ENCODE assay signal across 8 mouse cellular contexts in genomic region chr17:29267931-29268681, GRCm38 (mm10). TPM values are rescaled to one million over a fixed set of nuclear protein-coding genes. Genes with fewer than 3 reads are reported as not detected.
DNase-seq lines count a peak whose midpoint lies in the region; ATAC-seq and TF ChIP-seq lines count a peak whose summit lies in the region.

No protein-coding gene starts in this region.

- no peaks in the 10 kb centered on the region for H3K9me3 ChIP-seq in heart, embryonic 10.5 days
- H3K9me3 ChIP-seq in kidney, embryonic 14.5 days (ENCODE audit: control insufficient read depth, low read length): no peaks in the 10 kb centered on the region
- H3K9me3 ChIP-seq in midbrain, embryonic 12.5 days: no peaks in the 10 kb centered on the region

- peaks cover 19% of the 10 kb centered on the region for H3K4me1 ChIP-seq in heart, embryonic 10.5 days
- no peaks in the 10 kb centered on the region for H3K4me1 ChIP-seq in embryonic fibroblast, embryonic 13.5 days (ENCODE audit: control insufficient read depth, insufficient read depth, low read length)
- peaks cover 21% of the 10 kb centered on the region for H3K4me1 ChIP-seq in kidney, embryonic 14.5 days (ENCODE audit: control insufficient read depth, insufficient read depth, low read length)
- H3K4me1 ChIP-seq in midbrain, embryonic 12.5 days: peaks cover 20% of the 10 kb centered on the region

- peak overlapping the region; percentile 85 for H3K4me3 ChIP-seq in heart, embryonic 10.5 days
- peak overlapping the region; percentile 21 for H3K4me3 ChIP-seq in embryonic fibroblast, embryonic 13.5 days (ENCODE audit: insufficient read depth, low read length)
- H3K4me3 ChIP-seq in kidney, embryonic 14.5 days (ENCODE audit: low read length): peak overlapping the region; percentile 89
- H3K4me3 ChIP-seq in midbrain, embryonic 12.5 days: peak overlapping the region; percentile 72

- no peak for TF ChIP-seq CTCF in embryonic fibroblast, embryonic 13.5 days (IDR thresholded peaks at IDR 0.05; ENCODE audit: borderline replicate concordance, insufficient read depth, low read length)

- no peak for DNase-seq in heart, embryonic 10.5 days (ENCODE audit: low spot score)
- DNase-seq in heart, adult 8-10 months (ENCODE audit: low spot score): no peak
- DNase-seq in thymus, postnatal 4 days: no peak

- peak overlapping the region; percentile 96; the same call in 1 of the 2 replicates for H3K9ac ChIP-seq in kidney, embryonic 14.5 days (ENCODE audit: low read depth, low read length)
- H3K9ac ChIP-seq in midbrain, embryonic 12.5 days (replicated peaks): peak overlapping the region; percentile 47; the same call in 1 of the 2 replicates

- peak overlapping the region; percentile 61 for H3K4me2 ChIP-seq in kidney, embryonic 14.5 days (replicated peaks; ENCODE audit: low read depth, low read length)
- H3K4me2 ChIP-seq in midbrain, embryonic 12.5 days (replicated peaks): peak overlapping the region; percentile 77

- 58% methylated on average over 6 of the region's 6 CpGs for WGBS in heart, embryonic 10.5 days
- WGBS in kidney, embryonic 14.5 days: 52% methylated on average over 6 of the region's 6 CpGs
- 62% methylated on average over 6 of the region's 6 CpGs for WGBS in midbrain, embryonic 12.5 days

- 0 out of 2 replicates have a peak, but pooled peaks have one; percentile 5 for ATAC-seq in kidney, embryonic 14.5 days (ENCODE audit: low FRiP score, low TSS enrichment)
- peak; percentile 32; the same call in 1 of the 2 replicates for ATAC-seq in midbrain, embryonic 12.5 days (ENCODE audit: low FRiP score, low read depth)
- ATAC-seq in erythroid progenitor cell, adult 5-6 weeks (replicated peaks; ENCODE audit: low FRiP score, poor library complexity, severe bottlenecking): no peak
- no peak for ATAC-seq in activated CD4-positive, CD25-positive, alpha-beta regulatory T cell, adult 4 months

- TF ChIP-seq POLR2A in embryonic fibroblast, embryonic 13.5 days (IDR thresholded peaks at IDR 0.05; ENCODE audit: low read depth, low read length): no peak

- no peaks in the 10 kb centered on the region for H3K36me3 ChIP-seq in heart, embryonic 10.5 days
- H3K36me3 ChIP-seq in kidney, embryonic 14.5 days (ENCODE audit: control insufficient read depth, insufficient read depth, low read length): no peaks in the 10 kb centered on the region
- H3K36me3 ChIP-seq in midbrain, embryonic 12.5 days: no peaks in the 10 kb centered on the region

- no peaks in the 10 kb centered on the region for H3K27me3 ChIP-seq in heart, embryonic 10.5 days (ENCODE audit: insufficient read depth, poor library complexity, severe bottlenecking)
- H3K27me3 ChIP-seq in kidney, embryonic 14.5 days (ENCODE audit: control insufficient read depth, insufficient read depth, low read length): no peaks in the 10 kb centered on the region
- no peaks in the 10 kb centered on the region for H3K27me3 ChIP-seq in midbrain, embryonic 12.5 days

- peak overlapping the region; percentile 96 for H3K27ac ChIP-seq in heart, embryonic 10.5 days
- no peak overlapping the region for H3K27ac ChIP-seq in embryonic fibroblast, embryonic 13.5 days (ENCODE audit: insufficient read depth, low read length)
- peak overlapping the region; percentile 91 for H3K27ac ChIP-seq in kidney, embryonic 14.5 days (ENCODE audit: low read depth, low read length)
- H3K27ac ChIP-seq in midbrain, embryonic 12.5 days (replicated peaks): peak overlapping the region; percentile 82

RNA-seq across cellular contexts. Expression of gene BC004004, which starts 0.5 kb away (rescaled TPM):
- polyA plus RNA-seq in heart, embryonic 10.5 days (2016; fragmentation: Nextera tagmentation; extraction: Ambion mirVana): 79.2 and 94.0 TPM in 2 replicates
- 100 to 1,000 TPM; 294 to 476 (median 372) TPM for total RNA-seq in heart, adult 8-10 months (2022)
- polyA plus RNA-seq in embryonic fibroblast, embryonic 13.5 days (2011; ENCODE audit: insufficient read length, low read depth, missing spikeins): 103 and 112 TPM in 2 replicates
- 59.8 and 63.3 TPM in 2 replicates for polyA plus RNA-seq in kidney, embryonic 14.5 days (2014; fragmentation: Nextera tagmentation; extraction: Ambion mirVana)
- 71.7 and 73.7 TPM in 2 replicates for polyA plus RNA-seq in midbrain, embryonic 12.5 days (2016; fragmentation: Nextera tagmentation; extraction: Ambion mirVana)
- 24.7 and 32.8 TPM in 2 replicates for total RNA-seq in erythroid progenitor cell, adult 5-6 weeks (2015; ENCODE audit: low replicate concordance)
- 29.2 and 38.0 TPM in 2 replicates for total RNA-seq in erythroid progenitor cell, adult 5-6 weeks (2017; ENCODE audit: low replicate concordance)
- polyA plus RNA-seq in activated CD4-positive, CD25-positive, alpha-beta regulatory T cell, adult 4 months (2017; shearing (Covaris generic)): 100 to 1,000 TPM; 125 to 132 TPM

RNA-seq across cellular contexts. Expression of gene Ppil1, which starts 4.1 kb away (rescaled TPM):
- polyA plus RNA-seq in heart, embryonic 10.5 days (2016; fragmentation: Nextera tagmentation; extraction: Ambion mirVana): 147 and 188 TPM in 2 replicates
- total RNA-seq in heart, adult 8-10 months (2022): 10 to 100 TPM; 36.5 to 43.8 (median 37.3) TPM
- 31.5 and 36.8 TPM in 2 replicates for polyA plus RNA-seq in embryonic fibroblast, embryonic 13.5 days (2011; ENCODE audit: insufficient read length, low read depth, missing spikeins)
- polyA plus RNA-seq in kidney, embryonic 14.5 days (2014; fragmentation: Nextera tagmentation; extraction: Ambion mirVana): 161 and 169 TPM in 2 replicates
- polyA plus RNA-seq in midbrain, embryonic 12.5 days (2016; fragmentation: Nextera tagmentation; extraction: Ambion mirVana): 124 and 129 TPM in 2 replicates
- 43.6 TPM in 2 replicates for total RNA-seq in erythroid progenitor cell, adult 5-6 weeks (2015; ENCODE audit: low replicate concordance)
- total RNA-seq in erythroid progenitor cell, adult 5-6 weeks (2017; ENCODE audit: low replicate concordance): 13.3 and 27.9 TPM in 2 replicates
- polyA plus RNA-seq in activated CD4-positive, CD25-positive, alpha-beta regulatory T cell, adult 4 months (2017; shearing (Covaris generic)): 10 to 100 TPM; 53.8 to 82.0 TPM

RNA-seq across cellular contexts. Expression of gene Cpne5, which starts 30.1 kb away (rescaled TPM):
- 18.0 and 23.3 TPM in 2 replicates for polyA plus RNA-seq in heart, embryonic 10.5 days (2016; fragmentation: Nextera tagmentation; extraction: Ambion mirVana)
- total RNA-seq in heart, adult 8-10 months (2022): 1 to 10 TPM; 3.2 to 9.5 (median 4.4) TPM
- polyA plus RNA-seq in embryonic fibroblast, embryonic 13.5 days (2011; ENCODE audit: insufficient read length, low read depth, missing spikeins): not detected in 2 replicates
- polyA plus RNA-seq in kidney, embryonic 14.5 days (2014; fragmentation: Nextera tagmentation; extraction: Ambion mirVana): 11.3 and 12.3 TPM in 2 replicates
- polyA plus RNA-seq in midbrain, embryonic 12.5 days (2016; fragmentation: Nextera tagmentation; extraction: Ambion mirVana): 12.6 and 14.4 TPM in 2 replicates
- total RNA-seq in erythroid progenitor cell, adult 5-6 weeks (2015; ENCODE audit: low replicate concordance): not detected in 2 replicates
- 0.13 TPM in 1 of 2 replicates, not detected in the other for total RNA-seq in erythroid progenitor cell, adult 5-6 weeks (2017; ENCODE audit: low replicate concordance)
- polyA plus RNA-seq in activated CD4-positive, CD25-positive, alpha-beta regulatory T cell, adult 4 months (2017; shearing (Covaris generic)): 1 to 10 TPM; 1.5 to 1.6 TPM

RNA-seq across cellular contexts. Expression of gene Pi16, which starts 49.4 kb away (rescaled TPM):
- polyA plus RNA-seq in heart, embryonic 10.5 days (2016; fragmentation: Nextera tagmentation; extraction: Ambion mirVana): 1.9 and 2.6 TPM in 2 replicates
- 10 to 100 TPM; 17.9 to 22.9 (median 21.4) TPM for total RNA-seq in heart, adult 8-10 months (2022)
- polyA plus RNA-seq in embryonic fibroblast, embryonic 13.5 days (2011; ENCODE audit: insufficient read length, low read depth, missing spikeins): 0.23 and 0.61 TPM in 2 replicates
- 0.32 and 0.90 TPM in 2 replicates for polyA plus RNA-seq in kidney, embryonic 14.5 days (2014; fragmentation: Nextera tagmentation; extraction: Ambion mirVana)
- 1.3 and 2.0 TPM in 2 replicates for polyA plus RNA-seq in midbrain, embryonic 12.5 days (2016; fragmentation: Nextera tagmentation; extraction: Ambion mirVana)
- total RNA-seq in erythroid progenitor cell, adult 5-6 weeks (2015; ENCODE audit: low replicate concordance): 1.1 and 1.3 TPM in 2 replicates
- 3.4 and 3.7 TPM in 2 replicates for total RNA-seq in erythroid progenitor cell, adult 5-6 weeks (2017; ENCODE audit: low replicate concordance)
- polyA plus RNA-seq in activated CD4-positive, CD25-positive, alpha-beta regulatory T cell, adult 4 months (2017; shearing (Covaris generic)): under 1 TPM; 0.38 to 0.49 TPM

Comparison
In these comparisons a context has a peak if more than half of its experiments do, and no peak if none do; other contexts are left out.
1. H3K4me3 ChIP-seq: peak in every context shown above with its lines; median percentile 89 in kidney, embryonic 14.5 days; 85 in heart, embryonic 10.5 days; 72 in midbrain, embryonic 12.5 days; 21 in embryonic fibroblast, embryonic 13.5 days.
2. ATAC-seq: peak in kidney, embryonic 14.5 days (single experiment) and midbrain, embryonic 12.5 days (single experiment); none in erythroid progenitor cell, adult 5-6 weeks (single experiment) and activated CD4-positive, CD25-positive, alpha-beta regulatory T cell, adult 4 months (single experiment).